Mouse (Mus musculus): ENCODE data around the gene Aqp1. TPM values are rescaled to one million over a fixed set of nuclear protein-coding genes. Genes with fewer than 3 reads are reported as not detected.

Aqp1 gene
- total RNA-seq, 1 experiment from 2014 or later, result 60.0 TPM

GRCm38 (mm10) chr6:55349231-55349630, 13.0 kb downstream of the Aqp1 start:
- no peak for ATAC-seq (replicated peaks in 1 of 2; ENCODE audit: insufficient read depth in 1 of 2, low FRiP score in 2 of 2, low TSS enrichment in 1 of 2, low read depth in 1 of 2, poor library complexity in 2 of 2, severe bottlenecking in 2 of 2)

GRCm38 (mm10) chr6:55350383-55350952, 14.2 kb downstream of the Aqp1 start:
- ATAC-seq (replicated peaks in 1 of 2; ENCODE audit: insufficient read depth in 1 of 2, low FRiP score in 2 of 2, low TSS enrichment in 1 of 2, low read depth in 1 of 2, poor library complexity in 2 of 2, severe bottlenecking in 2 of 2), result no peak

- no peak for ATAC-seq (replicated peaks in 1 of 2; ENCODE audit: insufficient read depth in 1 of 2, low FRiP score in 2 of 2, low TSS enrichment in 1 of 2, low read depth in 1 of 2, poor library complexity in 2 of 2, severe bottlenecking in 2 of 2)
These were observed 15.5 kb downstream of the Aqp1 start for GRCm38 (mm10) chr6:55351712-55352111.

- no peak for ATAC-seq (replicated peaks in 1 of 2; ENCODE audit: insufficient read depth in 1 of 2, low FRiP score in 2 of 2, low TSS enrichment in 1 of 2, low read depth in 1 of 2, poor library complexity in 2 of 2, severe bottlenecking in 2 of 2)
These were observed 17.6 kb downstream of the Aqp1 start for GRCm38 (mm10) chr6:55353711-55354445.

- ATAC-seq (replicated peaks in 1 of 2; ENCODE audit: insufficient read depth in 1 of 2, low FRiP score in 2 of 2, low TSS enrichment in 1 of 2, low read depth in 1 of 2, poor library complexity in 2 of 2, severe bottlenecking in 2 of 2), result no peak
These were observed 18.4 kb downstream of the Aqp1 start for GRCm38 (mm10) chr6:55354456-55355117.

GRCm38 (mm10) chr6:55355575-55355974, 19.3 kb downstream of the Aqp1 start:
- ATAC-seq (replicated peaks in 1 of 2; ENCODE audit: insufficient read depth in 1 of 2, low FRiP score in 2 of 2, low TSS enrichment in 1 of 2, low read depth in 1 of 2, poor library complexity in 2 of 2, severe bottlenecking in 2 of 2), result no peak

- peak; percentile 73 to 82 for ATAC-seq (replicated peaks in 1 of 2; ENCODE audit: insufficient read depth in 1 of 2, low FRiP score in 2 of 2, low TSS enrichment in 1 of 2, low read depth in 1 of 2, poor library complexity in 2 of 2, severe bottlenecking in 2 of 2)
These were observed 19.9 kb downstream of the Aqp1 start for GRCm38 (mm10) chr6:55356017-55356703.

GRCm38 (mm10) chr6:55356976-55357635, 20.9 kb downstream of the Aqp1 start:
- no peak for ATAC-seq (replicated peaks in 1 of 2; ENCODE audit: insufficient read depth in 1 of 2, low FRiP score in 2 of 2, low TSS enrichment in 1 of 2, low read depth in 1 of 2, poor library complexity in 2 of 2, severe bottlenecking in 2 of 2)

- ATAC-seq (replicated peaks in 1 of 2; ENCODE audit: insufficient read depth in 1 of 2, low FRiP score in 2 of 2, low TSS enrichment in 1 of 2, low read depth in 1 of 2, poor library complexity in 2 of 2, severe bottlenecking in 2 of 2), result no peak
These were observed 21.4 kb downstream of the Aqp1 start for GRCm38 (mm10) chr6:55357636-55358031.

- ATAC-seq (replicated peaks in 1 of 2; ENCODE audit: insufficient read depth in 1 of 2, low FRiP score in 2 of 2, low TSS enrichment in 1 of 2, low read depth in 1 of 2, poor library complexity in 2 of 2, severe bottlenecking in 2 of 2), result peak; percentile 28 to 59; a peak in 2 of 4 replicates
These were observed 22.5 kb downstream of the Aqp1 start for GRCm38 (mm10) chr6:55358731-55359143.

- ATAC-seq (replicated peaks in 1 of 2; ENCODE audit: insufficient read depth in 1 of 2, low FRiP score in 2 of 2, low TSS enrichment in 1 of 2, low read depth in 1 of 2, poor library complexity in 2 of 2, severe bottlenecking in 2 of 2), result no peak
These were observed 26.4 kb downstream of the Aqp1 start for GRCm38 (mm10) chr6:55362663-55363062.

GRCm38 (mm10) chr6:55367126-55367525, 30.9 kb downstream of the Aqp1 start:
- ATAC-seq (replicated peaks in 1 of 2; ENCODE audit: insufficient read depth in 1 of 2, low FRiP score in 2 of 2, low TSS enrichment in 1 of 2, low read depth in 1 of 2, poor library complexity in 2 of 2, severe bottlenecking in 2 of 2), result no peak

GRCm38 (mm10) chr6:55370831-55371230, 34.6 kb downstream of the Aqp1 start:
- ATAC-seq (replicated peaks in 1 of 2; ENCODE audit: insufficient read depth in 1 of 2, low FRiP score in 2 of 2, low TSS enrichment in 1 of 2, low read depth in 1 of 2, poor library complexity in 2 of 2, severe bottlenecking in 2 of 2), result peak; percentile 62 to 64; a peak in 2 of 4 replicates

- ATAC-seq (replicated peaks in 1 of 2; ENCODE audit: insufficient read depth in 1 of 2, low FRiP score in 2 of 2, low TSS enrichment in 1 of 2, low read depth in 1 of 2, poor library complexity in 2 of 2, severe bottlenecking in 2 of 2), result no peak
These were observed 39.8 kb downstream of the Aqp1 start, which contains the start of gene Ghrhr for GRCm38 (mm10) chr6:55376076-55376475. TSS of gene Ghrhr (plus strand) at chr6:55376295.

GRCm38 (mm10) chr6:55376511-55376910, 40.3 kb downstream of the Aqp1 start:
- no peak for ATAC-seq (replicated peaks in 1 of 2; ENCODE audit: insufficient read depth in 1 of 2, low FRiP score in 2 of 2, low TSS enrichment in 1 of 2, low read depth in 1 of 2, poor library complexity in 2 of 2, severe bottlenecking in 2 of 2)

- ATAC-seq (replicated peaks in 1 of 2; ENCODE audit: insufficient read depth in 1 of 2, low FRiP score in 2 of 2, low TSS enrichment in 1 of 2, low read depth in 1 of 2, poor library complexity in 2 of 2, severe bottlenecking in 2 of 2), result no peak
These were observed 41.2 kb downstream of the Aqp1 start for GRCm38 (mm10) chr6:55377461-55377860.

GRCm38 (mm10) chr6:55379641-55380335, 43.6 kb downstream of the Aqp1 start:
- peak in 1 of 2 experiments; percentile 43; a peak in 1 of 4 replicates for ATAC-seq (replicated peaks in 1 of 2; ENCODE audit: insufficient read depth in 1 of 2, low FRiP score in 2 of 2, low TSS enrichment in 1 of 2, low read depth in 1 of 2, poor library complexity in 2 of 2, severe bottlenecking in 2 of 2)
